Mouse (Mus musculus): Measurements from ENCODE around the gene Zfp784.

DNA sequence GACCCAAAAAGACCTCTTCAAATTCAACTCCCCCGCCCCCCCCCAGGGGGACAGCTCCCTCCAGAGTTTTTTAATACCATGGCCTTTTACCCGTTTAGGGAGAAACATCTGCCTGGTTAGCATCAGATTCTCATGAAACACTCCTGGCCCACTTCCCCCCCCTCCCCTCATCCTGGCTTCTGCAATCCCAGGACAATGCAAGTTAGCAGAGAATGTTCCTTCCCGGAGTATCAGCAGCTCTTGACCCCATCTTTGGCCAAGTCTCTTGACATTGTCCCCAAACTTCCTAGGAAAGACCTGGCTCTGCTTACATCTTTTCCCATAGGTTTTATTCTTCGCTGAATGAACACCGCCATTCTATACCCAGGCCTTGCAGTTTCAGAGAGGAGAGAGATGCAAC lies 17.0 kb downstream of the Zfp784 start:
- TF ChIP-seq CTCF (IDR thresholded peaks at IDR 0.05; ENCODE audit: borderline replicate concordance, control insufficient read depth, extremely low read depth, insufficient read depth, low read length, poor library complexity), result no peak
- no peak for TF ChIP-seq POLR2A (IDR thresholded peaks at IDR 0.05; ENCODE audit: control insufficient read depth, extremely low read depth, insufficient read depth, low read length, poor library complexity)

All from thymus, adult 2 months (tissue).